Mouse (Mus musculus): ENCODE results near the gene Pkd1l2.
A peak's percentile ranks its signal among the peaks of the same experiment; 100 is the strongest.

Pkd1l2 gene

DNA sequence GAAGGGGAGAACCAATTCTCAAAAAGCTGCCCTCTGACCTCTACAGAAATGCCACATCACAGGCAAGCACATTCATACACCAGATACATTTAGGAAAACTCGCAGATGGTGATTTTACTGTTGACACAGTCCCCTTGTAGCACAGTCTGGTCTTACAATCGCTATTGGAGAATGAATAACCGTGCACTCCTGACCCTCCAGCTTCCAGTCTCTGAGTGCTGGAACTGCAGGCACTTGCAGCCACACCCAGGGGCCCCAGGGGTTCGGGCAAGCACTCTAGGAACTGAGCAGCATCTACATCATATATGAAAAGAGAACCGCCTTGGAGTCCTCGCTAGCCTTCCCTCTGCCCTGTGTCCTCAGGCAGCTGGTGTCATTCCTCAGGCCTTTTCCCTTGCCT lies 50.8 kb downstream of the Pkd1l2 start:
- no peak for DNase-seq

- DNase-seq: no peak
Observed at GRCm38 (mm10) chr8:117028686-117029085, 53.6 kb downstream of the Pkd1l2 start.

- no peak for DNase-seq
Observed at GRCm38 (mm10) chr8:117027601-117028000, 54.6 kb downstream of the Pkd1l2 start.

DNA sequence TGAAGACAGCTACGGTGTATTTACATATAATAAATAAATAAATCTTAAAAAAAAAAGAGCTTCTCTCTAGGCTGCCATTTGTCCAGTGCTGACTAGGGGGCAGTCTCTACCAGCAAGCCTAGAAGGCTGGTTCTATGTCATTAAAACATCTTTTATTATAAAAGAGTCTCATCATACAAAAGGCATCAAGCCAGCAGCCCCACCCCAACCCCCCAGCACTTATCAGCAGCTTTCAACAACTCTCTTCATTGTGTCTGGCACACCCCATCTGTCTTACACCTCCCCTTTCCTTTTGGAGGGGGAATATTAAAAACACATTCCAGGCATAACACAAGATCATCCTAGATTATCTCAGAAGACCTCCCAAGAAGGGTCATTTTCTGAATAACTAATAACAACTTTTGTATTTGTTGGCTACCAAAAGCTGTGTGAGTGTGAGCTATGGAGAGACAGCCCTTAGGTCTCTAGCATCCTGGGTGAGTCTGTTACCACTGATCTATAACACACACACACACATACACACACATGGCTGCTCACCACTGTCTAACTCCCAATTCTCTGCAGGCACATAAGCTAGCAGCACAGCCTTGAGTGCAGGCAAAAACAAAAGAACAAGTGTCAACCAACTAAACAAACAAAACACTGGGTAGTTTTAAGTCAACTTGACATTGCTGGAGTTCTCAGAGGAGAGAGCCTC lies 59.8 kb downstream of the Pkd1l2 start:
- peak; percentile 22 to 47 for DNase-seq

DNA sequence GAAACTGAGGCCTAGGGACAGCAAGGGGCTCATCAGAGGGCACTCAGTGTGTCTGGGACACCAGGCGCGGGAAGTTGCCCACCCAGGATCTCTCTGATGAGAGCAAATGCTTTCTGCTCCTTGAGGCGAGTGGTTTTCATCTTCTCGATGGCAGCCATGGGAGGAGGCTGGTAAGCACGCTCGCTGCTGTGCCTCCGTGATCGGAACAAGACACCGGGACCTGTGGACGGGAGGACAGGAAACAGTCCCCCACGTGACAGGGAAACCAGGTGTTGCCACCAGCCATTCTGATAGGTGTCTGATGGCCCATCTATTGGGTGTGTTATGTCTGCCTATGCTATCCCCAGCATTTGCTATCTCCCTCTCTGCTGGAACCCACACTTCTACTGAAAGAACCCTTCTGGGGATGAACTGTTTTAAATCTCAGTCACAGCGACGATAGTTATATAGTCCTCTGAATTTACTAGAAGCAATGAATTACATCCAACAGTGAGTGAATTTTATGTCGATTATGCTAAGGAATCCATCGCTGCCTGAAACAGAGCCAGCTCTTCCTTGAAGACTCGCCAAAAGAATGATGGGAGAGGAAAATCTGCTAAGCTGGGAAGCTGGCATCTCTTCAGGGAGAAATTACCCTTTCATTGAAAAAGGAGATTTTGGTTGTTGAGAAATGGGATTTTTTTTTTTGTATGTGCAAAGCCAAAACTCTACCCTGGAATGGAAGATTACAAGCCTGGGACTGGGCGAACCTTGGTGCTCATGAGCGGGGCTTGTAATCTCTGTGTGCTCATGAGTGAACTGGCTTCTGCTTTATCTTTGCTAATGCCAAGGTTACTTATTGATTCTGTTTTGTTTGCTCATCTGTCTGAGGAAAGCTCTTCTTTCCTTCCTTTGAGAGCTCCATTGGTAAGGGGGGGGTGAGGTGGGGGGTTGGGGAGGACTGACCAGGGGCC lies 62.6 kb downstream of the Pkd1l2 start:
- DNase-seq: no peak

DNA sequence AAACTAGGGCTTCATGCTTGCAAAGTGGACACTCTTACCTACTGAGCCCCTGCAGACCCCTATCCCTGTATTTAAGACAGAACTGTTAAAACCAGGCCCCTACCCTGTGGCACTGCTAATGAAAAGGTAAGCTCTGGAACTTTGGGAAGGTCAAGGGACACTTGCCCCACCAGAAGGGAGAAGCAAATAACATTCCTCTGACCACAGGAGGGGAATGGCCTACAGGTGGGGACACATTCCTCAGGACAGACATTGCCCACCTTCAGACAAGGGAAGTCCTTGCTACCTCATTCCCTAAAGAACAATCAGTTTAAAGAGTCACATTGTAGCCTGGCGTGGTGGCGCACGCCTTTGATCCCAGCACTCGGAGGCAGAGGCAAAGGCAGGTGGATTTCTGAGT lies 64.4 kb downstream of the Pkd1l2 start:
- DNase-seq: no peak

DNA sequence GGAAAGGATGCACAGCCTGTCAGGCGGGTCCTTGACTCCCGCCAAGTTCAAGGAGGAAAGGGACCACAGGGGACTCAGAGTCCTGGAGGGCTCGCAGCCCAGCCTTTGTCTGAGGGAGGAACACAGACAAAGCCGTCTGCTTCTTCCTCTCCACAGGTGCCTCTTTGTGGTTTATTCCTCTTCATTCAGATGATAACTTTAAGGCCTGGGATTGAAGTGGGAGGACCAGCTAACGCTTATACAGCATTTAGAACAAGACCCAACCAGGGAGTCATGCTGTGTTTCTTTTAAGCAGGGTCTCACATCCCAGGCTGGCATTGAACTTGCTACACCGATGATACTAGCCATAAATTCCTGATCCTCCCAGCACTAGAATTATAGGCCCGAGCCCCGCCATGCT lies 65.2 kb downstream of the Pkd1l2 start:
- DNase-seq: no peak

GRCm38 (mm10) chr8:117015670-117016069 lies 66.6 kb downstream of the Pkd1l2 start:
- no peak for DNase-seq

DNA sequence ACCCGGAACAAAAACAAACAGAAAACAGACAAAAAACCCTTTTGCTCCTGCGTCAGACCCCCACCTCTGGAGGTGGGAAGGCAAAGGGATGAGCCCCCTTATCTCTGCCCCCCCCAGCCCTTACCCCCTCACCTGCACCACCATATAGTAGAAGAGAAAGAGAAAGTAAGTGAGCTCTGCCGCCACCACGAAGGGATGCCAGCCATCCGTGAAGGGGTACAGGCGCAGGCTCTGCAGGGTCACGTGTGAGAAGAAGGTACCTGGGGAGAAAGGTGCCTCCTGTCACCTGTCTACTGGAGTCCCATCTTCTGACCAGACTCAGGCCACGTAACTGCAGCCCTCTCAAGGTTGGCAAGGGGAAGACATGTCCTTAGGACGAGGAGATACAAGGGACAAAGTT lies 70.9 kb downstream of the Pkd1l2 start:
- no peak for DNase-seq

GRCm38 (mm10) chr8:116994016-116994716 lies 88.1 kb downstream of the Pkd1l2 start:
- no peak for DNase-seq

- peak; percentile 99 to 100 for DNase-seq
Observed at GRCm38 (mm10) chr8:116993095-116993867, 89.0 kb downstream of the Pkd1l2 start, which contains the start of gene Gcsh. TSS of gene Gcsh (minus strand) at chr8:116993537.

DNA sequence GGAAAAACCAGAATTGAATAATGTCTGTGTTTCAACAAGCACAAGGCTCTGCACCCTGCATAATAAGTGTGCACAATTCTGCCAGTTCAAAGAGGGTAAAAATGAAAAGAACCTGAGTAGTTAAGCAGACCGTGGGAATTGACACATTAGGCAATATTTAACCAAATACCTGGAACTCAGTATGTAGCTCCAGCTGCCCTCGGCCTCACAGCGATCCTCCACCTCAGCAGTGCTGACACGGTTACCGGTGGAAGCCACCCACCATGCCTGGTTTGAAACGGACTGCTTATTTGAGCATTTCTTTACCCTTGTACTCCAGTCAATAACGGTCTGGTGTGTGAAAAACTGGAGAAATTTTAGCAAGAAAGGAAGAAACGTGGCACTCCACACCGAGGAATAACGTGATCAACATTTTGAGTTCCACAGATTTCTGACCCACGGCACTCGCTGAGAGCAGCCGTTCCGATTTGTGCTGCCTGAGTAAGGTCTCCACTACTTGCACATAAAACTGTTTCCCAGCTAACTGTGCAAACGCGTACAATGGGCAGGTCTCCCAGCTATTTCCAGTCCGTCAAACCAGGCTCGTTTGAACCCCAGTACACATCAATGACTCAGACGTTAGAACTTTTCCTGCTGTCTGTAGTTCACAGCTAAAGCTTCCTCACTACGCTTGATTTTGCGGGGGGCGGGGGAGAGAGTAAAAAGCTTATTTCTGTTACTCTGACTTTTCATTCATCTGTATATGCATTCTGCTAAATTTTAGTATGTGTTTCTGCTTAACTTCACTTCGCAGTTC lies 89.9 kb downstream of the Pkd1l2 start:
- peak; percentile 52 to 75 for DNase-seq

- no peak for DNase-seq
Observed at GRCm38 (mm10) chr8:116991241-116991640, 91.0 kb downstream of the Pkd1l2 start.

GRCm38 (mm10) chr8:116989842-116990241 lies 92.4 kb downstream of the Pkd1l2 start:
- no peak for DNase-seq

GRCm38 (mm10) chr8:116980117-116980516 lies 102.1 kb downstream of the Pkd1l2 start:
- peak; percentile 71 to 81 for DNase-seq

- DNase-seq: peak; percentile 99
Observed at GRCm38 (mm10) chr8:116978631-116979256, 103.5 kb downstream of the Pkd1l2 start, which contains the start of gene 1700030J22Rik. TSS of gene 1700030J22Rik (minus strand) at chr8:116978959.

GRCm38 (mm10) chr8:116978052-116978451 lies 104.2 kb downstream of the Pkd1l2 start:
- DNase-seq: no peak

- DNase-seq: peak in 1 of 2 experiments; percentile 46
Observed at GRCm38 (mm10) chr8:116975606-116976005, 106.6 kb downstream of the Pkd1l2 start.

DNA sequence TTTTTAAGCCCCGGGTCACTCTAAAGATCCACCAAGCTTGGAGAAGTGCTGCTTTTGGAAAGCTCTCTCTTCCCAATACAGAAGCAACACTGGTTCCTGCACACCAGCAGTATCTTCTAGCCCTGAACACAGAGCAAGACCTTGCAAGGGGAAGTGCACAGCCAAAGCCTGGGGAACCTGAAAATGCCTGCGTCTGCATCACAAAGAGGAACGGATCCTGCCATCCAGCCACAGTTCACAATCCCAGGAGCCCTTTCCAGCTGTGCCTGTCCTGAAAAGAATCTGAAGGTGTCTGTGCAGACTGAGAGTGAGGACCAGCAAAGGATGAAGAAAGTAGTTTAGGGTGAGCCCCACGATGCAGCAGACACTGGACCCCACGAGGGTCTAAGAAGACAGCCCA lies 107.2 kb downstream of the Pkd1l2 start:
- DNase-seq: no peak

DNA sequence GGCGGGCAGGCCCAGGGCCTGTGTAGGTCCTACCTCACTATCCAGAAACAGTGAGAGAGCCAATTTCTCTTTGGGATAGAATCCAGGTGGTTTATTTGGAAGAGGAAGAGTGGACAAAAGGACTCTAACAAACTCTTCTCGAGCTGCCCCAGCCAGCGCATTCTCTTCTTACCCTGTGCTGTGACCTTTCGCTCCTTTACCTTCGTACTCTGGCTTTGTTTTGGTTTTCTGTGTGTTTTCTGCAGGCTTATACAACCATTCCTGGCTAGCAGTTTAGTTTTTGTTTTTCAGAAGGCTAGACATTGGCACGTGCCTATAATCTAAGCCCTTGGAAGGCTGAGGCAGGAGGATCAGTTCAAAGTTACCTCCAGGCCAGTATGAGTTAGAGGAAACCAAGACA lies 112.7 kb downstream of the Pkd1l2 start:
- DNase-seq: no peak

GRCm38 (mm10) chr8:116954415-116954814 lies 127.8 kb downstream of the Pkd1l2 start:
- DNase-seq: no peak
